Mouse (Mus musculus) c-Kit-positive CD71-positive TER-119-negative erythroid progenitor cells, embryonic 14.5 days (primary cell): ENCODE measurements around the gene Gm20388.

Experiments
- DNase-seq: peaks from one replicate; pipeline ENCODE4 v3.0.0-alpha.2; 2013; ENCODE audit warnings: low read depth

Gm20388 gene

GRCm38 (mm10) chr8:124319316-124319652 is 4408.6 kb downstream of the Gm20388 start:
- DNase-seq: no peak

- no peak for DNase-seq
Measured at GRCm38 (mm10) chr8:124321227-124321840, 4410.7 kb downstream of the Gm20388 start.

- no peak for DNase-seq
Measured at GRCm38 (mm10) chr8:124323356-124323755, 4412.7 kb downstream of the Gm20388 start.

- no peak for DNase-seq
Measured at GRCm38 (mm10) chr8:124328259-124328658, 4417.6 kb downstream of the Gm20388 start.

DNA sequence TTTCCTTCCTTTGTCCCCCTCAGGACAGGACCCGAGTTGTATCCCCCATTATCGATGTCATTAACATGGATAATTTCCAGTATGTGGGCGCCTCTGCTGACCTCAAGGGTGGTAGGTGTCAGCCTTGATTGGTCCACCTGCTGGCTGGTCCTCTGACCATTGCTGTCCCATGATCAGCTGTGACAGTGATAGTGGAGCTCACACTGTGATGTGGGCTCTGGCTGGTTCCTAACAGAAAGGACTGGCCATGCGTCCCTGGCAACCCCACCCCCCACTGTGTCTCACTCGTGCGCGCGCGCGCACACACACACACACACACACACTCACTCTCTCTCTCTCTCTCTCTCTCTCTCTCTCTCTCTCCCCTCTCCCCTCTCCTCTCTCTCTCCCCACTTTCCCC is 4419.0 kb downstream of the Gm20388 start:
- no peak for DNase-seq

- no peak for DNase-seq
Measured at GRCm38 (mm10) chr8:124330433-124330832, 4419.8 kb downstream of the Gm20388 start.

DNA sequence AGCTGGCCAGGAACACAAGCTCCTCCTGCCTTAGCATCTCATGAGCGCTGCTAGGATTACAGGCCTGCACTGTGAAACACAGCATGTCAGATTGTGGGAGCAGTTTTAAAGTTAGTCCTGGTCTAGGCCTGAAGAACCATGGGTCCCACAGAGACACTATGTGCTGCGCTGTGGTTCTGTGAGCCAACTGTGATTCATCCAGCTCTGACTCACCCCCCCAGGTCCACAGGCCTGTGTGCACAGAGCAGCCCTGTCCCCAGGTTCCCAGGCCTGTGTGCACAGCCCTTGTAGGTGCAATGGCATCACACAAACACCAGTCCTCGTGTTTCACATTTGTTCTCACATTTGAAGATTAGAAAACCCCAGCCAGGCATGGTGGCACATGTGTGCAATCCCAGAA is 4420.5 kb downstream of the Gm20388 start:
- DNase-seq: no peak

- DNase-seq: no peak
Measured at GRCm38 (mm10) chr8:124331706-124332105, 4421.1 kb downstream of the Gm20388 start.

DNA sequence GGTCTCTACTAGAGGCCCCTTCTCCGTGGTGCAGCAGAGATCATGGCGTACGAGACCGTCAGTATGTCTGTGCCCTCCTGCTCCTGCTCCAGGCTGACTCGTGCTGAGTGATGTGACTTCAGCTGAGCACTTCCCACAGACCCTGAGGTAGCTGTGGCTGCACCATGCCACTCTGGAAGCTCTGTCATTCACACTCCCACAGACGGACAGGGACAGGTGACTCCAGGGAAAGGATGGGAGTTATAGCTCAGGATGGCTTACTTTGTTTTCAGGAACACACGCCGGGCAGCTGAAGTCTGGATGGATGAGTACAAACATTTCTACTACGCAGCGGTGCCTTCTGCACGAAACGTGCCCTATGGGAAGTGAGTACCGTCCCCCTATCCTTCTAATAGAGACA is 4425.7 kb downstream of the Gm20388 start:
- no peak for DNase-seq

GRCm38 (mm10) chr8:124339742-124340141 is 4429.1 kb downstream of the Gm20388 start:
- no peak for DNase-seq

DNA sequence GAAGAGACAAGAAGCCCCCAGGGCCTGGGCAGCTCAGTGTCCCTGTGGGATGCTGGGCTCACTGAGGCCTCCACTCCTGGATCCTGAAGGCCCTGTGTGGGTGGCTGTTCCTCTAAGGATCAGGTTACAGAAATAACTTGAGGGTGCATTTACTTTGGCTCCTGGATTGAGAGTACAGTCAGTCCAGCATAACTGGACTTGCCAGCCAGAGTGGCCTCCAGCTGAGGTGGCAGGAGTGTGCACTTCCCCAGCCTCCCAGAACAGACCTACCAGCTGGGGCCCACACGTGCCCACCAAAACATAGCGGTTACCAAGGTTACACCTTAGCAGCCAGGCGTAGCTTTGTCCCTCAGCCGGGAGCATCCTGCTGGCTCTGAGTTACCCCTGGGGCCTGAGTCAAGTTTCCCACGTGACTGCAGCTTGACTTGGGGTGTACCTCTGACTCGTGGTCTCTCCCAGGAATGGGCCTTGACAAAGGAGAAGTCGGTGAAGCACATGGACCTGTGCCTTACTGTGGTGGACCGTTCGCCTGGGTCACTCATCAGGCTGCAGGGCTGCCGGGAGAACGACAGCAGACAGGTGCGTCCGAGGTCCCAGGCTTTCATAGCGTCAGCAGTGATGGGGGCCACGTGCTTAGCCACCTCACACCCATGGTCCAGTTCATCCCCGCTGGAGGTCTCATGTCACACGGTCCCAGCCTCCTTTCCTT is 4429.9 kb downstream of the Gm20388 start:
- no peak for DNase-seq

DNA sequence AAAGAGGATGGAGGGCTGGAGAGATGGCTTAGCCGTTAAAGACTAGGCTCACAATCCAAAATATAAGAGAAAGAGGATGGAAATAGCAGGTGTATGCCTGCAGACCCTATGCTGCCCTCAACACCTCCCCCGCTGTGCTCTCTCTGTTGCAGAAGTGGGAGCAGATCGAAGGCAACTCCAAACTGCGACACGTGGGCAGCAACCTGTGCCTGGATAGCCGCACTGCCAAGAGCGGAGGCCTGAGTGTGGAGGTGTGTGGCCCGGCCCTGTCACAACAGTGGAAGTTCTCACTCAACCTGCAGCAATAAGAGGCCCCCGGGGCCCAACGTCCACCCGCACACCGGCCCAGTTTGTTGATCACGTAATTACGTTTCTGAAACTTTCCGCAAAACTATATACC is 4432.5 kb downstream of the Gm20388 start:
- DNase-seq: no peak

GRCm38 (mm10) chr8:124343991-124344390 is 4433.4 kb downstream of the Gm20388 start:
- no peak for DNase-seq

GRCm38 (mm10) chr8:124345098-124345497 is 4434.5 kb downstream of the Gm20388 start:
- DNase-seq: no peak

- DNase-seq: peak; percentile 37
Measured at GRCm38 (mm10) chr8:124346852-124347523, 4436.3 kb downstream of the Gm20388 start.

GRCm38 (mm10) chr8:124348087-124348486 is 4437.4 kb downstream of the Gm20388 start:
- DNase-seq: no peak

GRCm38 (mm10) chr8:124349663-124350062 is 4439.0 kb downstream of the Gm20388 start:
- DNase-seq: peak; percentile 47

GRCm38 (mm10) chr8:124351636-124352035 is 4441.0 kb downstream of the Gm20388 start:
- DNase-seq: no peak

- DNase-seq: no peak
Measured at GRCm38 (mm10) chr8:124360911-124361310, 4450.3 kb downstream of the Gm20388 start.

- no peak for DNase-seq
Measured at GRCm38 (mm10) chr8:124361773-124362427, 4451.3 kb downstream of the Gm20388 start.

DNA sequence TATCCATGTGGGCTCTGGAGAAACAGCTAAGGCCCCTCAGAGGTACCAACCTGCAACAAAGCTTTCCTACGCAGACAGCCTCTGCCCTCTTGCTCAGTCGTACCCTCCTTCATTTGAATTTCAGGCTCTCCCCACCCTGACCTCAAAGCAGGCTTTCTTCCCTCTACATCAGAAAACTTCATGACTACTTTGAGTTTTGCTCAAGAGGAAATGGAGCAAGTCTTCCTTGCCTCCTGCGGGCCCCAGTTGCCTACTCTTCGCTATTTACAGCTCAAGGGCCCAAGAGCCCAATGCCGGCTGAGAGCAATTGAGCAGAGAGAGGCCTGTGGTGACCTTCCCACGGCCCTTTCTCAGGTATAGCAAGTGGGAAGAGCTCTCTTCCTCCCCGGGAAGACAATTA is 4451.9 kb downstream of the Gm20388 start:
- DNase-seq: no peak

GRCm38 (mm10) chr8:124363337-124363736 is 4452.7 kb downstream of the Gm20388 start:
- DNase-seq: no peak

DNA sequence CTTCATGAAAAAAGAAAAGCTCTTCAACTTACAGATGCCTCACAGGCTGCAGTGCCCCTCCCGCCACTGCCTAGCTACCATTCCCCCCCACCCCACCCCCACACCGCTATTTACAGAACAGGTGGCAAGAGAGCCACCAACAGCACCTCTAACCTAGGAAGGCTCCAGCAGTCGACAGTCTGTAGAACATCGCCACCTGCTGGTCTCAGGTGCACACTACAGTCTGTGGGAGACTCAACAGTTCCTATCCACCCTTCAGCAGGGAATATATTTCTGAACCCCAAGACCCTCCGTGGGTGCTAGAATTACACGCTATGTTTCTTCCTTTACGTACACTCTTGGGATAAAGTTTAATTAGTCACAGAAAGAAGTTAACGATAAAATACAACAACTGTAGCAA is 4457.6 kb downstream of the Gm20388 start:
- peak; percentile 46 for DNase-seq
